Mouse (Mus musculus): ENCODE results near the gene Cog4. TPM values are rescaled to one million over a fixed set of nuclear protein-coding genes. Genes with fewer than 3 reads are reported as not detected.
"Not testable (repeated sequence)": the region's sequence is repeated elsewhere in the genome, so short reads cannot be mapped to it uniquely, and the experiment has no call there.

Cog4 gene
- total RNA-seq, 2 experiments from 2014 or later: 60.8 to 65.7 TPM

DNA sequence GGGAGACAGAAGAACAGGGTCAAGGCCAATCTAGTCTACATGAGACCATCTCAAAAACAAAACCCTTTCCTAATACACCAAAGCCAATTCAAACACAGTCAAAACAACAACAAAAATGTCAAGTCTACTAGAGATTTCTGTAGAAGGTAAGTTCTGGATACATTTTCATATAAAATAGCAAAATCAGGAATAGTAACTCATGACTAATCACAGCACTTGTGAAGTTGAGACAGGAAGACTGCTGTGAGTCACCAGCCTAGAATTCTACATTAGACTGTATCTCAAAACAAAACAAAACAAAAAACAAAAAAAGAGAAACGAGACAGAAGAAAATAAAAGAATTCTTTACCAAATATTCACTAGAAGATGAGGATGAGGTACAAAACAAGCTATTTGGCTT, 21.5 kb upstream of the Cog4 start:
- no peak for DNase-seq (ENCODE audit: low spot score in 2 of 2)

DNA sequence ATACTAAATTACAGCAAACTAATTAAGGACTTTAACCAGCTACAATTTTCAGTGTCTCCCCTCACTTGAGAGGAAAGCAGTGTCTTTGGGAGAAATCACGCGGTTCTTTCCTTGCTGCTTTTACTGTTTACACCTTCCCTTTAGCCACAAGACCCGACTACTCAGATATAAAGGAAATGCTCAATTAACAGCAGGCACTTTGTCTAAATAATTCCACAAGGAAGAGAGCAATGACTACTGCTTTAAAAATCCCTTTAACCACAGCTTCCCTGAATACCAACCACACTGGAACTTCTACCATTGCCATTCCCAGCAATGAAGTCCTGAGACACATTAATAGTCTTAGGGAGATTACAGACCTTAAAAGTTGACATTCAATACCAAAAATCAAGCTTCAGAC, 17.9 kb upstream of the Cog4 start:
- DNase-seq (ENCODE audit: low spot score in 2 of 2): no peak

DNA sequence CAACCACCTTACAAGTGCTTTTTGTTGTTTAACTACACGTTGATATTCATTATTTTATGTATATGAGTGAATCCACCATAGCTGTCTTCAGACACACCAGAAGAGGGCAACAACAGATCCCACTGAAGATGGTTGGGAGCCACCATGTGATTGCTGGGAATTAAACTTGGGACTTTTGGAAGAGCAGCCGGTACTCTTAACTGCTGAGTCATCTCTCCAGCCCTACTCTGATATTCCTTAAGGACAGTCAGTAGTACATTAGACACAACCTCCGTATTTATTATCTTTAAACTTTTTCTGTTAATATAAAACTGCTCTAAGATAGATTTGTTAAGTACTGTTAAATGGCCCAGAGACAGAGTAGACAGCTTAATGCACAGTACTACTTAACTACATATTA, 14.4 kb upstream of the Cog4 start:
- no peak for DNase-seq (ENCODE audit: low spot score in 2 of 2)

DNA sequence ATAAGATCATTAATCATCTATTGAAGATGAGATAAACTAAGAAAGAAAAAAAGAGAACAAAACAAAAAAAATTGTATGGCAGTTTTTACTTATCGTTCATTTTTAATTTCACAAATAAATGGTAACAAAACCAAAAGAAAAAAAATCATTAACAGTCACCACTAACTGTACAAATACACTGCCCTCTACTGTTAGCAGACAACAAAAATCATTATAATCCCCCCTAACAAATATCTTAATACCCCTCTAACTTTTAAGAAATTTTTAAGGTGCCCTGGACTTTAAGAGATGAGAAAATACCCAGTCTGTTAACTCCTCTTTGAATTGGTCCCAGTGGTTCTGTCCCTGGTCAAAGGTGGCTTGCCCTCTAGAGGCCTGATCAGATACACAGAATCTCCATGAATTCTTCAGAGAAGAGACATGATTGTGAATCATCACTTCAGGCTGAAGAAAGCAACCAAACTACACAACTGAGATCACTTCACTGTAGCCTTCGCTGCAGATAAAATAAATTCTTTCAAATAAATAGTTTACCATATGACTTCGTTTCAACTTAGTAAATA, 4.3 kb upstream of the Cog4 start:
- DNase-seq (ENCODE audit: low spot score in 2 of 2): no peak

DNA sequence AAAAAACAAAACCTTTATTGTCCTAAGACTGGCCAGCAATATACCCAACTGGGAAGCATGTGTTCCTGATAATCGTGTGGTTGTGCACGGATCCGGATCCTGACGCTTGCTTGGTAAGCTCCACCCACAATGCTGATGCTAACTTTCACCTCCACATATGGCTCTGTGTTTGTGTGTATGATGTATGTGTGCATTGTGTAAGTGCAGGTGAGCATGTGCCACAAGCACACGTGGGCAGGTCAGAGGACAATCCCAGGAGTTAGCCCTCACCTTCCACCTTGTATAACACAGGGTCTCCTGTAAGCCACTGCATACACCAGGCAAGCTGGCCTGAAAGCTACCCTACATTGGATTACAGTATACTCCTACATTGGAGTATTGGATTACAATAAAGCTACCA, 3.2 kb upstream of the Cog4 start:
- no peak for DNase-seq (ENCODE audit: low spot score in 2 of 2)

DNA sequence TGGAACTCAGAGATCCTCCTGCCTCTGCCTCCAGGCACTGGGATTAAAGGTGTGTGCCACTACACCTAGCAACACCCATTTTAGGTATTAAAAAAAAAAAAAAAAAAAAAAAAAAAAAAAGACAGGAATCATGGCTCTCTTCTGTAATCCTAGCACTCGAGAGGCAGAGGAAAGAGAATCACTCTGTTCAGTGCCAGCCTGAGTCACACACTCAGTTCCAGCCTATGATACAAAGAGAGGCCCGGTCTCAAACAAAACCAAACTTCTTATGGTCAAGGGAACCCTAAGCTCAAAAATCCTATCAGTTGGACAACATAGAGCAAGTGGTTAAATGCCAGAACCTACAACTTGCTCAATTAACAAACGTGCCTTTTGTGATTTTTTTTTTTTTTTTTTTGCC, 1.5 kb upstream of the Cog4 start:
- DNase-seq (ENCODE audit: low spot score in 2 of 2): no peak

DNA sequence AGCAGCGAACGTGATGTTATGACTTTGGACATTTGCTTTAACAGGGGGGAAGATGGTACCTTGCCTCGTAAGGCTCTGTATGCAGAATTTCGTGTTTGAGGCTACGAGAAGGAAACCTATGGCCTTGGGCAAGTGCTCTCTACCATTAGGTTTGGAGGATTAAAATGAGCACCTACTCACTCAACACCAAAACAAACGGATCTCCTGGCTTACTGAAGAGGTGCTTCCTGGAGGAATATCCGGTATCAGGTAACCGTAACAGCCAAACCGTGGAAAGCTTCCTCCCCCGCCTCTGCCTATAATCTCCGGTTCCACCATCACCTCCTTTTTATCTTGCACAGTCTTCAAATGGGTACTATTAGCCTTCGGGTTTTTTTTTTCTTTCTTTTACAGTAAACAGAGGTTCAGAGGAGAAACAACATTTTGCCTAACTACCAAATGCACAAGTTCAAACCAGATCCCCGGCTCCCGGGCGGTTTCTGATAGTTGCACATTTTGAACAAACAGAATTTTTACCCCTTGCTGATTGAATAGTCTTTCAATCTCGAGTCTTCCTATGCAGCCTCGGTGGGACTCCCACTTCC, 487 bp upstream of the Cog4 start:
- DNase-seq (ENCODE audit: low spot score in 2 of 2): no peak

DNA sequence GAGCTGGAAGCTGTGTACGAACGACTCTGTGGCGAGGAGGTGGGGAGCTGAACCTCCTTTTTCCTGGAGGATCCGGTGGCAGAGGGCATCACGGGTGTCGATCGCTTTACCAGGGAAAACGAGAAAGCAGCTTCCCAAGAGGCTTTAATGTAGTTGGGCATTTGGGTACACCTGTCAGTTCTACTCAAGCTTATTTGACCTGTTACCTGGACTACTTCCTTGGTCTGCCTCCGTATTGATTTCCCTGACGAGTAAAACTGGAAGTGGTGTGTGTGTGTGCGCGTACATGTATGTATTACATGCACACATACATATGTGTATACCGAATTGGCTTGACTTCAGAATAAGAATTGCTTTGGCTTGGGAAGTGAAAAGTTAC, 760 bp downstream of the Cog4 start:
- no peak for DNase-seq (ENCODE audit: low spot score in 2 of 2)

DNA sequence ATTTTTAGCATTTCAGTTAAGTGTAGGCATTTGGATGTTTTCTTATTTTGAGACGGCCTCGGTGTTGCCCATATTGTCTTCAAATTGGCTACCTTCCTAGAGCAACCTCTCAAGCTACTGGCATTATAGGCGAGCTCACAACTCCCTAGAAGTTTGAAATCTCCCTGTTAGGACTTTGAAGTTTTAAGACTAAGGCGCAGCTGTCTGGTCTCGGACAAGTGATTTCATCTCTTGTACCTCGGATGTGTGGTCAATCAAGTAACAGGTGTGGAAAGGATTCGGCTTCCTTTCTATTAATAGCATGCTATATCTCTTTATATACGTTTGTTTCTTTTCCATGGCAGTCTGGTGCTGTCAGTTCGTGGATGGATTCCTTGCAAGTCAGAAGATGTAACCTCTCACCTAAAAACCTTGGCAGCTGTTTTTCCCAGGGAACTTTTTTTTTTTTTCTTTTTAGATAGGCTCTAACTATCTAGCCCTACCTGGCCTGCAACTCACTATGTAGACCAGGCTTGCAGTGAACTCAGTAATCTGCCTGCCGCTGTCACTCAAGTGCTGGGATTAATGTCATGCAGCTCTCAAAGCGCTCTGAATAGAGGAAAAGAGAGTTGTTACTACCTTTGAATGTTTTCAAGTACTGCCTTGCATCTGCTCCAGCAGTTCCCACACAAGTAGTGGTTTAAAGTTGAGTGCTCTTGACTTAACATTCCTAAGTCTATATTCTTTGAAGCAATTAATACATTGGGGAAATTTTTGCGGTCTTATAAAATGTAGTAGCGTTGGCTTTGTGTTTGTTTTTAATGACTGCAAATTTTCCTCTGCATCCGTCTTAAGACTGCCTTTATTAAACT, 1.5 kb downstream of the Cog4 start:
- DNase-seq (ENCODE audit: low spot score in 2 of 2): no peak

DNA sequence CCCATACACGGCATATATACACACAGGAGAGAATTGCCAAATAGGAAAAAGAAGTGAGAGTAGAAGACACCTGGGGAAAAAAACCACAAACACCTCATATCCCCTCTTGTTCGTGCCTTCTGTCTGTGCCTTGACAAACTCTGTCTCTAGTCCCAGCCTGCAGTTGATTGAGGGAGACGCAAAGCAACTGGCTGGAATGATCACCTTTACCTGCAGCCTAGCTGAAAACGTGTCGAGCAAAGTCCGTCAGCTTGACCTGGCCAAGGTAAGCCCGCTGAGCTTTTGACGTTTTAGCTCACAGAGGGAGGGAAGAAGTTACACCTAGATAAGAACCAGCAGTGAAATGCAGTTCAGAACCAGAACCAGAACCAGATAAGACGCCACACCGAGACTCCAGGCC, 4.8 kb downstream of the Cog4 start:
- DNase-seq (ENCODE audit: low spot score in 2 of 2): no peak

DNA sequence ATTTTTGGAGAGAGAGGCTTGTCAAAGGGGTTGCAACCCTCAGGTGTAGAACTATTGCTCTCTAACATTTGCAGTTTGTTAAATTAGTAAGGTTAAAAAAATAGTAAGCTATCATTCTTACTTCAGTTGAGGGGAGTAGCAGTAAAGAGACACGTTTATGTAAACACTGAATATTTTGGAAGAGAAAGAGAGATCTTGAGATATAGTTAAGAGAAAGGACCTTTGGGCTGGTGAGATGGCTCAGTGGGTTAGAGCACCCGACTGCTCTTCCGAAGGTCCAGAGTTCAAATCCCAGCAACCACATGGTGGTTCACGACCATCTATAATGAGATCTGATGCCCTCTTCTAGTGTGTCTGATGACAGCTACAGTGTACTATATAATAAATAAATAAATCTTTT, 9.7 kb downstream of the Cog4 start:
- DNase-seq (ENCODE audit: low spot score in 2 of 2): not testable (repeated sequence)

DNA sequence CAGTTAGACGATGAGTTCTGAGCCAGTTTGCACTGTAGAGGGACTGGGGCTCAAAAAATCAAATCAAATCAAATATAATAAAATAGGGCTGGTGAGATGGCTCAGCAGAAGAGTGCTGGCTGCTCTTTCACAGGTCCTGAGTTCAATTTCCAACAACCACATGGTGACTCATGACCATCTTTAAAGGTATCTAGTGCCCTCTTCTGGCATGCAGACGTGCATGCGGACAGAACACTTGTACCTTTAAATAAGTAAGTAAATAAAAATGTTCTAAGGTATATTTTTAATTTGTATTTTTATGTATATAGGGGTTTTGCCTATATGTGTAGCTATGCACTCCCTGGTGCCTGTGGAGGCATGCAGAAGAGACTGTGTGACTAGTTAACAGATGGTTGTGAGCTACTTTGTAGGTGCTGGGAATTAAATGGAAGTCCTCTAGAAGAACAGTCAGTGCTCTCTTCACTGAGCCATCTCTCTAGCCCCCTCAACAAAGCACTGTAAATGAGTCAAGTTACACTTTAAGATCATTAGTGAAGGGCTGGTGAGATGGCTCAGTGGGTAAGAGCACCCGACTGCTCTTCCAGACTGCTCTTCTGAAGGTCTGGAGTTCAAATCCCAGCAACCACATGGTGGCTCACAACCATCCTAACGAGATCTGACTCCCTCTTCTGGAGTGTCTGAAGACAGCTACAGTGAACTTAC, 10.5 kb downstream of the Cog4 start:
- DNase-seq (ENCODE audit: low spot score in 2 of 2): no peak

DNA sequence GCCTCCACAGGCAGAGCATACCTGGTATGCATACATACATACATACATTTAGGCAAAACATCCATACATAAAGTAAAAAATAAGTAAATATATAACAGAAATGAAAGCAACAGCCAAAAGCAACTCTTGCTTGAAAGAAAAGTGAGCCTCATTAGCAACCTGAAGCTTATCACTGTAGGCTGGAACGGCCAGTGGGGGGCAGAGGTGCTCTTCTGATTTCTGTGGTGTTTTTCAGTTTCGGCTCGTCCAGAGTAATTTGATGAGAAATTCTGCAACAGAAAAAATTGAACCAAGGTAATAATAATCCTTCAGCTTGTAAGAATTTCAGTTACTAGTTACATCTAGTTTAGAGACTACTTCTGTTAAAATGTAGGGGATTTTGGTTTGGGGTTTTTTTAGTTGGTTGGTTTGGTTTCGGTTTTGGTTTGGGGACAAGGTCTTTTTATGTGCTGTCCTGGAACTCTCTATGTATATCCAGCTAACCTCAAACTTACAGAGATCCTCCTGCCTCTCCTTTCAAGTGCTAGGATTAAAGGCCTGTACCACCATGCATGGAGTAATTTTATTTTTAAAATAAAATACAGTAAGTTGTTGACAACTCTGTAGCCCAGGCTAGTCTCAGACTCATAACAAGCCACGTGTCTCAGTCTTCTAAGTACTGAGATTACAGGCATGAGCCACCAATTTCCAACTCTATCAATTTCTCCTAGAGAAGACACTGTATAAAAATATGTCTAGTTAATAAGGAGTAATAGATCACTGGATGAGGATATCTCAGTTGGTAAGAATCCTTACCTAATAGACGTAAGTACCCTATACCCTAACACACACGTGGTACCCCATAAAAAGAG, 13.5 kb downstream of the Cog4 start:
- DNase-seq (ENCODE audit: low spot score in 2 of 2): no peak

DNA sequence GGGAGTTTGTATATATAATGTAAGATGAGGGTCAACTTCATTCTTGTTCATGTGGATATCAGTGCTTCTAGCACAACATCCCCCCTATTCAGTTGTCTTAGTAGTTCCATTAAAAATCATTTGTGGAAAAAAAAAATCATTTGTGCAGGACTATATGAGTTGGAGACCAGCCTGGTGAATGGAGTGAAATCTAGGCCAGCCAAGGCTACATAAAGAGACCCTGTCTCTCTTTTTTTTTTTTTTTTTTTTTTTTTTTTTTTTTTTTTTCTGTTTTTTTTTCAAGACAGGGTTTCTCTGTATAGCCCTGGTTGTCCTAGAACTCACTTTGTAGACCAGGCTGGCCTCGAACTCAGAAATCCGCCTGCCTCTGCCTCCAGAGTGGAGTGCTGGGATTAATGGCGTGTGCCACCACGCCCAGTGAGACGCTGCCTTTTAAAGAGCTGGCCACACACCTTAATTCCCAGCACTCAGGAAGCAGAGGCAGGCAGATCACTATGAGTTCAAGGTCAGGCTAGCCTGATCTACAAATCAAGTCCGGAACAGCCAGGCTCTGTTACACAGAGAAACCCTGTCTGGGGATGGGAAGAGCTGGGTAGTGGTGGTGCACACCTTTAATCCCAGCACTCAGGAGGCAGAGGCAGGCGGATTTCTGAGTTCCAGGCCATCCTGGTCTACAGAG, 15.1 kb downstream of the Cog4 start:
- DNase-seq (ENCODE audit: low spot score in 2 of 2): not testable (repeated sequence)

DNA sequence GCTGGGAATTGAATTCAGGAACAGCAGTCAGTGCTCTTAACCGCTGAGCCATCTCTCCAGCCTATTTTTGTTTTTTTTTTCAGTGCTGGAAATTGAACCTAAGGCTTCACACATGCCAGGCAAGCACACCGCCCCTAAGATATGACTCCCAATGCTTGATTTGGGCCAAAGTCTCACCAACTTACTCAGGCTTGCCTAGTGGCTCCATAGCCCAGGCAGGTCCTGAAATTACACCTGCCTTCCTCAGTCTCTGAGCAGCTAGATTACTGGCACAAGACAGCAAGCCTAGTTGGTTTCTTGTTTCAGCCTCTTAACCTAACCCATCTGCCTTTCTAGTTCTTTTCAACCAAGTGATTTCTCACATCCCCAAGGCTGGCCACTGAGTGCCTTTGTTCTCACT, 24.1 kb downstream of the Cog4 start:
- DNase-seq (ENCODE audit: low spot score in 2 of 2): no peak

DNA sequence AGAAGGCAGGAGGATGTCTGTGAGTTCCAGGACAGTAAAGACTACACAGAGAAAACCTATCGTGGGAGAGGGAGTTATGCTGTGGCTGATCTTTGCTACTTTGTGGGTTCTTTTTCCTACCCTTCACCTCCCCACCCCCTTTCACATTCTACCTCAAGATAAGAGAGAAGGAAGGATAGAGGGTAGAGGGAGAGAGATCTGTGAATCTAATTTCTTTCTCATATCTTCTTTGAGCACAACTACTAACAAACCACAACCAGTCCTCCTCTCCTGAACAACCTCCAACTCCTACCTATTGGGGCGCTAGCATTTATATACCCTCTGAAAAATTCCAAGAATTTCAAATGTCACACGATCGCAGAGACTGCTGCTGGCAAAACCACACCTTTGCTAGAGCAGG, 31.5 kb downstream of the Cog4 start:
- no peak for DNase-seq (ENCODE audit: low spot score in 2 of 2)

DNA sequence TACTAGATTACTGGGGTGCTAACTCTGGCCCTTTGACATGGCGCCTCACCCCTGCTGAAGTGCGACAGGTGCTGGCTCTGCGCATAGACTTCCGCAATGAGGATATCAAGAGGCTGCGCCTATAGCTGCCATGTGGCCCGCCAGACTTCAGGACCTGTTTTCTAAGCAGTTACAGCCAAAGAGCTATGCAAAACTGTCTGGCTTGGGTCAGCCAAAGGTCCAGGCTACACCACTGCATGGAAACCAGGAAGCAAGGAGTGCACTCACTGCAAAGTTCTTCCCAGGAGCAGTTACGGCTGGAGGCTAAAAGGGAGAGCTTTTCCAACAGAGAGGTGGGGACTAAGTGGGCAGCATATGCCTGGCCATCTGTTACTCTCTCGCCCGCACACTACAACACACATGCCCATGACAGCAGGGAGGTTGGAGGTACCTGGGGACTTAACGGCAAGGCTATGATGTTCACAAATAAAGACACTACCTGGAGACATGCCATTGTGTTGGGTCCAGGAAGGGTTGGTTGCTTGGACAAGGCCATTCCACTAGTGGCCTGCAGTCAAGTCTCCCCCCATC, 35.4 kb downstream of the Cog4 start:
- no peak for DNase-seq (ENCODE audit: low spot score in 2 of 2)

DNA sequence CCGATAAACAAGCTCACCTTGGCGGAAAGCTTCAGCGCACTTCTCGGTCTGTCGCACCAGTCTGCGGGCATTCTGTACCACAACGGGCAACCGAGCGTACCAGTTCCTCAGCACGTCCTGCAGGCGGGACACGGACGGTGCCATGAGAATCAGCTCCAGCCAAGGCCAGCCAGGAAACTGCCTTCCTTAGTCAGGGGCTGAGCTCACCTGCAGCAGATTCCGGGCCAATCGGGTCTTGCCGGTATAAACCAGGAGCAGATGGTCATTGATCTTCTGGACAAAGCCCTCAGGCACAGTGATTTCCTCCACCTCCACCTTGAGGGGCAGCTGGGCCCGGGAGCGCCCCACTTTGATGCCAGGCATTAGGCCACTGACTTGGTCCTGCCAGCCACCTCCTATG, 37.4 kb downstream of the Cog4 start:
- DNase-seq (ENCODE audit: low spot score in 2 of 2): no peak

DNA sequence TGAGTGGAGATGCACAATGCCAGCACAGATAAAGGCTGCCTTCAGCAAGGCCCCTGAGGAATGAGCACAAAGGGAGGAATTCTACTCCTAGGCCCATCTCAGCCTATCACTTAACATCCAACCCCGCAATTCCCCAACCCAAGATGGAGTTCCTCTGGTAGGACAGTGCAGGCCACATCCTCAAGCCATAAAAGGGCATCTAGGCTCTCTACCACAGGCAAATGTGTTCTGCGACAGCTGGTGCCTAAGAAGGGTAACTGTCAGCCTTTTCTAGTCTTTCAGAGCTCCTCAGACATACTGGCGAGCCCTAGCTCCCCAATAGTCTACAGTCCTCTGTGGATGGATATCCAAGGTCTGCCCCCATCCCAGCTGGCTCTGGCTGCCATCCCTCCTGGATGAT, 40.2 kb downstream of the Cog4 start:
- no peak for DNase-seq (ENCODE audit: low spot score in 2 of 2)

DNA sequence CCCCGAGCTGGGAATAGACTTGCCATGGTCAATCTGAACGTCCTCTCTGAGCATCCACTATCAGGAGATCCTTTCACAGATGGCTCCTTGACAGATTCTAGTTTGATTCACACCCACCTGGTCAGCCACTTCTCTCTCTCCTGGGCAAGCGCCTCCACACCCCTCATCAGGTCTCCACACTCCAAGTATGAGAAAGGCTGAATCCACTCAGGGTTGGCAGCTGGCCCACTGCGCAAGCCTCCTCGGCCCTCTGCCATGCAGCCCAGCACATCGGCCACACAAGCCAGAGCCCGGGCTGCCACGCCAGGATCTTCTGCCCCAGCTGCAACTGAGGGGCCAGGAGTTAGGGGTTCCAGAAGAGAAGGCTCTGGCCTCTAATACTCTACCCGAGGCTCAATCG, 41.2 kb downstream of the Cog4 start:
- no peak for DNase-seq (ENCODE audit: low spot score in 2 of 2)

Measured in layer of hippocampus, postnatal 14 days (tissue).